ENCODE assay signal across 9 mouse cellular contexts in genomic region chr2:167336384-167337213, GRCm38 (mm10). TPM values are rescaled to one million over a fixed set of nuclear protein-coding genes. Genes with fewer than 3 reads are reported as not detected.
DNase-seq lines count a peak whose midpoint lies in the region; ATAC-seq lines count a peak whose summit lies in the region.
"Had no signal": no experiment of that assay in that cellular context is flagged by ENCODE, and none has a peak within 500 bp of the region (broad histone marks: within the 10 kb centered on the region; RNA-seq: fewer than 3 reads in every experiment).

No protein-coding gene starts in this region.

- no peak overlapping the region for H3K9ac ChIP-seq in heart, embryonic 16.5 days (ENCODE audit: low read length)
- 0 out of 2 replicates have a peak overlapping the region, but pooled peaks have one; percentile 3 for H3K9ac ChIP-seq in midbrain, embryonic 14.5 days (replicated peaks; ENCODE audit: low read length)

- H3K4me2 ChIP-seq in heart, embryonic 16.5 days (ENCODE audit: low read depth, low read length) = no peak overlapping the region
- H3K4me2 ChIP-seq in midbrain, embryonic 14.5 days (ENCODE audit: low read length) = no peak overlapping the region

- peaks cover 25% of the 10 kb centered on the region for H3K4me1 ChIP-seq in heart, embryonic 16.5 days (ENCODE audit: control insufficient read depth, insufficient read depth, low read length)
- peaks cover 7% of the 10 kb centered on the region for H3K4me1 ChIP-seq in midbrain, embryonic 14.5 days (ENCODE audit: control insufficient read depth, insufficient read depth, low read length)

- 0 out of 2 replicates have a peak, but pooled peaks have one; percentile 14 for ATAC-seq in heart, embryonic 16.5 days (replicated peaks; ENCODE audit: extremely low read depth, insufficient read depth, low FRiP score)
- ATAC-seq in midbrain, embryonic 14.5 days (ENCODE audit: low FRiP score, low TSS enrichment) = no peak

- no peaks in the 10 kb centered on the region for H3K36me3 ChIP-seq in heart, embryonic 16.5 days (ENCODE audit: control insufficient read depth, insufficient read depth)
- H3K36me3 ChIP-seq in midbrain, embryonic 14.5 days (ENCODE audit: control insufficient read depth, insufficient read depth, low read length) = no peaks in the 10 kb centered on the region

- WGBS in heart, embryonic 16.5 days = 43% methylated on average over 10 of the region's 10 CpGs
- 69% methylated on average over 10 of the region's 10 CpGs for WGBS in midbrain, embryonic 14.5 days

- H3K27ac ChIP-seq in heart, embryonic 16.5 days (ENCODE audit: low read length) = peak overlapping the region; percentile 12; the same call in 1 of the 2 replicates
- no peak overlapping the region; the same call in 1 of the 2 replicates for H3K27ac ChIP-seq in midbrain, embryonic 14.5 days (replicated peaks; ENCODE audit: low read depth, low read length)

- intact Hi-C loops in left cerebral cortex, postnatal 4 days (cut with DNase I) = no loop called here

- H3K4me3 ChIP-seq in heart, embryonic 16.5 days (ENCODE audit: low read length) = no peak overlapping the region
- no peak overlapping the region for H3K4me3 ChIP-seq in midbrain, embryonic 14.5 days (replicated peaks; ENCODE audit: low read depth, low read length)

- H3K27me3 ChIP-seq in heart, embryonic 16.5 days (ENCODE audit: control insufficient read depth, insufficient read depth, low read length) = no peaks in the 10 kb centered on the region
- no peaks in the 10 kb centered on the region for H3K27me3 ChIP-seq in midbrain, embryonic 14.5 days (ENCODE audit: control insufficient read depth, insufficient read depth, low read length)

- DNase-seq in left cerebral cortex, postnatal 4 days = peak; percentile 63
- DNase-seq in left cerebral cortex, adult 18-20 months (ENCODE audit: low spot score in 2 of 2) = no peak
- peak; percentile 86 for DNase-seq in cerebellum, adult 9-11 months
- DNase-seq in midbrain, embryonic 14.5 days = no peak
- no peak for DNase-seq in right cerebral cortex, postnatal 25 days
- no peak for DNase-seq in urinary bladder, adult 2 months (ENCODE audit: low spot score)
- DNase-seq in right cerebral cortex, adult 18-20 months = no peak
- DNase-seq: thymus, adult 2 months had no signal

- H3K9me3 ChIP-seq in heart, embryonic 16.5 days (replicated peaks; ENCODE audit: control insufficient read depth, low read length) = no peaks in the 10 kb centered on the region
- no peaks in the 10 kb centered on the region for H3K9me3 ChIP-seq in midbrain, embryonic 14.5 days (ENCODE audit: control insufficient read depth, low read length)

RNA-seq across cellular contexts. Expression of gene B4galt5, which starts 12.4 kb away (rescaled TPM):
- 10 to 100 TPM; 77.2 to 80.4 TPM for total RNA-seq in left cerebral cortex, postnatal 4 days (2021)
- 10 to 100 TPM; 54.3 to 54.8 TPM for total RNA-seq in left cerebral cortex, adult 18-20 months (2021)
- 8.1 and 8.3 TPM in 2 replicates for polyA plus RNA-seq in heart, embryonic 16.5 days (2015; fragmentation: Nextera tagmentation; extraction: Ambion mirVana)
- polyA plus RNA-seq in midbrain, embryonic 14.5 days (2014; fragmentation: Nextera tagmentation; extraction: Ambion mirVana) = 16.2 and 20.4 TPM in 2 replicates
- polyA plus RNA-seq in urinary bladder, adult 2 months (2012; rRNA removed) = 12.6 and 28.4 TPM in 2 replicates

Comparison
In these comparisons a context has a peak if more than half of its experiments do, and no peak if none do; other contexts are left out.
1. DNase-seq: peak in left cerebral cortex, postnatal 4 days (single experiment) and cerebellum, adult 9-11 months (single experiment); none in left cerebral cortex, adult 18-20 months (0 of 2), midbrain, embryonic 14.5 days (single experiment), right cerebral cortex, postnatal 25 days (single experiment), urinary bladder, adult 2 months (single experiment) and right cerebral cortex, adult 18-20 months (single experiment).